Mouse (Mus musculus) embryo, embryonic 10 days (tissue): Measurements from ENCODE around the gene Tnn.

Experiments
- DNase-seq: peaks from one replicate; pipeline ENCODE4 v3.0.0-alpha.2; 2015; ENCODE audit warnings: low spot score

Tnn gene

GRCm38 (mm10) chr1:160080800-160081436 is 72.5 kb downstream of the Tnn start:
- peak; percentile 88 for DNase-seq

DNA sequence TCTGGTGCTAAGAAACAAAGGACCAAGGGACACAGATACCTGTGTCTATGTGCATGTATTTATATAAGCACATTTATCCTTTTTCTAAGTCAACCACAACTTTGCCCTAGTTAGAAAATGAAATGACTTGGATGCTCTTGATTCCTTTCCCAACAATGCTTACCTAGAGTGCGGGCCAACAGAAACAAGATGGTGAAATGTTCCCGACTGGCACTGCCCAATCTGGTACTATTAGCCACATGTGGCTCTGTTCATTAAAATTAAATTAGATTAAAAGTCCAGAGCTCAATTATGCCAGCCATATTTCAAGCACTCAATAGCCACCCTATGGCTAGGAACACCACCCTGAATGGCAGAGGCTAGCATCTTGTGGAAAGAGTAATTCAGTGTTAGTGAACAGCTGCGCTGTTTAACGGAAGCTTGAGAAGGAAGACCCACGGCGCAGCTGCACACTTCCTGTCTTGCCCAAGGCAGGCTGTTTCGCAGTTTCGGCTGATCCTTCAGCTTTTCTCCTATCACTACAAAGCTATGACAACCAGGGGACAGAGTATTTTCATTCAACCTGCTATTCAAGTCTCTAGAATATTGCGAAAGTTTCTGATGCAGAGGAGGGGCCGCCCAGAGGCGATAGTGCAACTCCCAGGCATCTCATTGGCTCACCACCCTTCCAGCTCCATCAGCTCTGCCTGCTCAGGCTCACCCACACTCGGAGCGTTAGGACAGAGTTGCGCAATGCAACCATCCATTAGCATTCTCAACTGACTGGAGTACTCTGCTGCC is 74.3 kb downstream of the Tnn start:
- no peak for DNase-seq

- DNase-seq, result no peak
These were observed 88.7 kb downstream of the Tnn start for GRCm38 (mm10) chr1:160064547-160065144.

- DNase-seq, result peak; percentile 37
These were observed 91.5 kb downstream of the Tnn start for GRCm38 (mm10) chr1:160061725-160062366.

GRCm38 (mm10) chr1:160061321-160061720 is 92.1 kb downstream of the Tnn start:
- DNase-seq, result no peak

DNA sequence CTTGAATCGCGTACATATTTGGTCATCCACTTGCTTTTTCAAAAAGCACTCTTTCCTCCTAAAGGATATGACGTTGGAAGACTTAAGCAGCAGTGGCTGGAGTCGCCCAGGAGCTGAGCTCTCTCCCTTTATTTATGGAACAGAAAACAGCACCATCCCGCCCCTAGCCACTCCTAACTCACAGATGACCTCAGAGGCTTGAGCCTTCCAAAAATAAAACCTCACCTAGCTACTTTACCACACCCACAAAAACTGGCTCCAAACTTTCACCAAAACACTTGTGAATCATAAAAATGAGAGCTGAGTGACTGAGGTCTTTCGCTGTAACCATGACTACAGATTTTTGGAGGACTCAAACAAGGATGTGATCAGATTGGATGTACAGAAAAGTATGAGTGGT is 92.8 kb downstream of the Tnn start:
- DNase-seq, result no peak

- DNase-seq, result no peak
These were observed 93.5 kb downstream of the Tnn start for GRCm38 (mm10) chr1:160059908-160060307.

- no peak for DNase-seq
These were observed 95.7 kb downstream of the Tnn start for GRCm38 (mm10) chr1:160057657-160058056.

DNA sequence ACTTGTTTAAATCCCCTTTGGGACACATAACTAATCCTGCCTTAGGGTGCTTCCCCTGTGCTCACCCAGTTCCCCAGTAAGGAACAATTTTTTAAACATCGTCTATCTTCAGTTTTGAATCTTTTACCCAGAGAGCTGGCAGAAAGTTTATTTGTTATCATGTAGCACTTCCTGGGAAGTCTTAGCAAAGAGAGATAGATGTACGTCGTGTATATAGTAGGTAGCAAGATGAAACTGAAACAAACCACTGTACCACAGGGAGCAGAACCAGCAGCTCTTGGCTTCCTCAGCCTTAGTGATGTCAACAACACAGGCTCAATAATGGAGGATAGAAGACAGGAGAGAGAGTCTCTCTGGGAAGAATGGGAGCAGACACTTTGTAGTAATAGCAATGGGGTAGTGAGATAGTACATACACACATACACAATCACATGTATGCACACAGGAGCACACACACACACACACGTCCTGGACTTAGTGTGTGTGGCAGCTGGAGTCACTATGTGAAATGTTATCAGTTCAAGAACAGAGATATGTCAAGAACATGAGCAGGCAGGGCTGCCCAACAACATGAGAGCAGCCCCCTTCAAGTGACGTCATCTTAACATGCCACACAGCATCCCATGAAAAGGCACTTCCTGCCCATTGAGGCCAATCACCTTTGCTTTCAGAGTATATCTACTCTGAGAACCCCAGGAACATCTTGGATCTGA is 98.9 kb downstream of the Tnn start:
- no peak for DNase-seq

DNA sequence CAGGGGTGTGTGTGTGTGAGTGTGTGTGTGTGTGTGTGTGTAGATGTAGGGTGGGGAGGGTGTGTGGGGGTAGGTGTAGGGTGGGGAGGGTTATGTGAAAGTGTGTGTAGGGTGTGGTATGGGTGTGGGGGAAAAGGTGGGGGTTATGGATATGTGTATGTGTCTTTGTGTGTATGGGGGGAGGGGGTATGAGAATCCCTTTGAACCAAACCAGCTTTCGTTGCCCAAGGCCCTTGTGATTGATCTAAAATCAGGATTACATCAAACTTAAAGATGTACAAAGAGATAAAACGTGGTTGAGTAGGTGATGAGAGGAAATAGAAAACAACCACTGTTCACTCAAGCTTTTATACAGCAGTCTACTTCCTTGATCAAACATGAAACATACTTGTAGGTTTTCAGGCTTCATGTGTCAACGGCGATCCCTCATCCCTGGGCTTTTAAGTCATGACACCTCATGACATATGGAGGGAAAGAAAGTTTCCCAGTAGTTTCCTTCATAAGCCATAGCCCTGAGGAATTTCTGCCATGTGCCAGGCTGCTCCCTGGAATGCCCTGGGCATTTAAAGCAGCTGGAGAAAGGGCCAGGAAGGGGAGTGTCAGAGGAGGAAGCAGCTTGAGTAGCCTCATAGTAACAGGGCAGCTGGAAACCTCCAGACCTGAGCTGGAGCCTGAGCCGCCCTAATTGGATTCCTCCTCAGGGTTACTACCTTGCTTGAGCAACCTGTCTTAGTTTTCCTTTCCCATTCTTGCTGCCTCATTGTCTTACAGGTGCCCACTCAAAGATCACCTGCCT is 99.7 kb downstream of the Tnn start:
- no peak for DNase-seq

DNA sequence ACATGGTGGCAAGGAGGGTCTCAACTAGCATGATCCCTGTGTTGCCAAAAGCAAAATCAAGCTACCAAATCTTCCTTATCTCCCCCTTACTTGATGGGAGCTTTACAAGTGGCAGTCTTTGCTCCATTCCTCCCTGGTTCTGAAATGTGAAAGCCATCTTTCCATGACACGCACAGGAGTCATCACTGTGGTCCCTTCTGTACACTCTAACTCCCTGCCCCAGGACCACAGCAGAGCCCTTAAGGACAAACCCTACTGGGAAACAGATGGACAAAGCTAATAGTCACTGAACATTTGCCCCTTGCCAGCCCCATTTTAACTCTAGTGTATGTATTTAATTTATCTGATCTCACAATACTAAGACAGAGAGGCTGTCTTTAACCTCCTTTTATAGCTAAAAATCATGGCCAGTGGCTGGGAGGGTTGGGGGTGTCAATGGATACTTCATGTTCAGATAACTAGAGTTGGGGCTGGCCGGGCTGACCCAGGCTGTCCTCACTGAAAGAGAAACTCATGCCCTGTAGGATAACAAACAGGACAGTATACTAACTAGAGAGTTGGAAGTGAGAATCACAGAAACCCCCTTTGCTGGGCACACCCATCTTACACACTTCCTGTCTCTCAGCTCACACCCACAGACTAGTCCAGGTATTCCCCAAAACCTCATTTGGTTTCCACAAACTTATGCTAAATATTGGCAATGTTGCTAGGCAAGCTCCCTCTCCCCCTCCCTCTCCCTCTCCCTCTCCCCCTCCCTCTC is 100.6 kb downstream of the Tnn start:
- no peak for DNase-seq

DNA sequence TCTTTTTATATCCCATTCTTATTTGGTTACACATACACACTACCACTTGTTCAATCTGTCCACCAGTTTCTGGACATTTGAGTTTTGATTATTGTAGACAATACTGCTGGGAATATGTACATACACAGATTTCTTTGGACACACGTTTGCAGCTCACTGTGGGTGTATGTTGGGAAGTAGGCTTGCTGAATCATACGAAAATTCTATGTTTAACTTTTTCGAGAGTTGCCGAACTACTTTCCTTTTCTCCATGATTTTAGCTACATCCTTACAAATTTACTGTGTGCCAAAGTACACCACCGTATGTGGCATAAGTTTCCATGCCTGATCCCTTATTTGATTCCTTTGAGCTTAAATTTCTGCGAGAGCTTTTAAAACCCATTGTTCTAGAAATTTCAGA is 102.5 kb downstream of the Tnn start:
- no peak for DNase-seq

GRCm38 (mm10) chr1:160049131-160049880 is 104.1 kb downstream of the Tnn start:
- DNase-seq, result no peak

GRCm38 (mm10) chr1:160047481-160047931 is 105.9 kb downstream of the Tnn start:
- DNase-seq, result no peak

- no peak for DNase-seq
These were observed 106.6 kb downstream of the Tnn start for GRCm38 (mm10) chr1:160046786-160047185.

DNA sequence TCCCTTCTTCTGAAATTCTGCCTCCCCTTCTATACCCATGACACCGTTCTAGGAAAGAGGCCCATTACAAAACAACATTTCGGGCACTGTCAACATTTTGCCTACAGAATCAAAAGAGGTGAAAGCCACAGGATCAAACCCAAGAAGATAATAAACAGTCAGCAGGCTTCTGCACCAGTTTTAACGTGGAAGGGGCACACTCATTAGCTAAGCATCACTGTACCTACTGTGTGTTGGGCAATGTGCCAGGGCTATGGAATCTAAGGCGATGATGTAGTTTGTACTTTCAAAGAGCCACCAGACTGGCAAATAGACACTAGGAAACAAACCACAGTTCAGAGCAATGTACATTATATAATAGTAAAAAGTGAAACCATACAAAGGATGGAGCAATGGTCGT is 107.4 kb downstream of the Tnn start:
- no peak for DNase-seq

- no peak for DNase-seq
These were observed 108.2 kb downstream of the Tnn start for GRCm38 (mm10) chr1:160045056-160045715.

DNA sequence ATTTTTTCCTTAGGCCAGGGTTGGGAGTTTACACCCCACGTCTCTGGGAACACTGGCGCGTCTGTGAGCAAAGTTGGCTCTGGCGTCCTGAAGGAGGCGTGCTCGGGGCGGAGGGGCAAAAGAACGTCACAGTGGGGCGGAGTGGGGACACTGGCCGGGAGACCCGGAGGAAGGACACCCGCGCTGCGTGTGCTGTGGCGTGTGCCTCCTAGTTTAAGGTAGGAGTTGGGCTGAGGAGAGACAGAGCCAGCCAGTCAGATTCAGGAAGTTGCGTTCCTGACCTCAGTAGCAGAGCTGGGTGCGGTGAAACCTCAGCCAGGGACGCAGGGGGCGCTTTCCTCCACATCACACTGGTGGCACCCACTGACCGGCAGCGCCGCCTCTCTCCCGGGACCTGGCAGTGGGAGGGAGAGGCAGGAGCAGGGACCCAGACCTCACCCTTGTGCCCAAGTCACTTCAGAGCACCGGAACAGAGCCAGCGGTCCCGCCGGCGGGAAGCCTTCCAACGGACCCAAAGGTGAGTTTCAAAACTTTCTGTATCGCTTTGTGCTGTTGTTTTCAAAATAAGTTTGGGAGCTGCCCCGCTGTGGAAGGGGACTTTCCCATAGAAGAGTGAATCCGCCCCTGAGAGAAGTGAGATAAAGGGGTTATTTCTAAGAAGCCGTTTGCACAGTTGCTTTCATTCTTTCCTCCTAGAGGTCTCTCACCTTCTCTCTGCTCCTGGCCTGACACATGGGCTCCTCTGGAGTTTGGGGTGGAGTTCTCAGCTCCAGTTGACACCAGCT is 109.0 kb downstream of the Tnn start, which contains the start of gene 4930523C07Rik:
TSS of gene 4930523C07Rik (plus strand) at position 146 of the 785 bp plus-strand sequence.
- DNase-seq, result peak; percentile 66
